28 mouse cellular contexts compared by ENCODE assay signal in genomic region chr11:21951657-21952237, GRCm38 (mm10). TPM values are rescaled to one million over a fixed set of nuclear protein-coding genes. Genes with fewer than 3 reads are reported as not detected.
DNase-seq lines count a peak whose midpoint lies in the region.
"Had no signal": no experiment of that assay in that cellular context is flagged by ENCODE, and none has a peak within 500 bp of the region (broad histone marks: within the 10 kb centered on the region; RNA-seq: fewer than 3 reads in every experiment).

No protein-coding gene starts in this region.

- H3K9me3 ChIP-seq in hindbrain, embryonic 10.5 days: no peaks in the 10 kb centered on the region
- H3K9me3 ChIP-seq: forebrain, embryonic 13.5 days; lung, embryonic 15.5 days; midbrain, embryonic 12.5 days had no signal

- H3K36me3 ChIP-seq in hindbrain, embryonic 10.5 days: no peaks in the 10 kb centered on the region
- H3K36me3 ChIP-seq: lung, embryonic 15.5 days; midbrain, embryonic 12.5 days; neural tube, embryonic 13.5 days had no signal

- H3K27ac ChIP-seq in hindbrain, embryonic 10.5 days: no peak overlapping the region
- H3K27ac ChIP-seq: forebrain, embryonic 13.5 days; lung, embryonic 15.5 days; midbrain, embryonic 12.5 days; neural tube, embryonic 13.5 days had no signal

- H3K4me1 ChIP-seq in hindbrain, embryonic 10.5 days (replicated peaks): no peaks in the 10 kb centered on the region
- H3K4me1 ChIP-seq: forebrain, embryonic 13.5 days; lung, embryonic 15.5 days; megakaryocyte, embryonic 14.5 days; midbrain, embryonic 12.5 days; neural tube, embryonic 13.5 days had no signal

- intact Hi-C loops in left cerebral cortex, postnatal 36 days (cut with DNase I): no loop called here

- H3K4me3 ChIP-seq in hindbrain, embryonic 10.5 days: no peak overlapping the region
- H3K4me3 ChIP-seq: erythroblast, embryonic 14.5 days; forebrain, embryonic 13.5 days; lung, embryonic 15.5 days; megakaryocyte, embryonic 14.5 days; midbrain, embryonic 12.5 days; neural tube, embryonic 13.5 days had no signal

- peak; percentile 32 to 51 for DNase-seq in adrenal gland, adult (ENCODE audit: inconsistent age in 2 of 2, low spot score in 1 of 2)
- no peak for DNase-seq in adrenal gland, adult 8-10 months
- DNase-seq in lung, postnatal 36 days: peak; percentile 0
- DNase-seq in lung, postnatal 10 days: no peak
- DNase-seq in fibroblast of lung, adult 2 months (ENCODE audit: low read depth): peak; percentile 12
- no peak for DNase-seq in hindbrain, embryonic 10.5 days (ENCODE audit: low spot score)
- no peak for DNase-seq in urinary bladder, postnatal 25 days (ENCODE audit: low spot score)
- no peak for DNase-seq in left cerebral cortex, postnatal 36 days (ENCODE audit: low spot score in 2 of 2)
- DNase-seq: cerebellum, adult 11 months; cerebellum, postnatal 14 days; gastrocnemius, postnatal 14 days; heart, postnatal 14 days; kidney, adult 9 months; kidney, postnatal 10 days; lung, postnatal 4 days; right cerebral cortex, postnatal 14 days had no signal

- no peaks in the 10 kb centered on the region for H3K27me3 ChIP-seq in hindbrain, embryonic 10.5 days (ENCODE audit: insufficient read depth, poor library complexity, severe bottlenecking)
- H3K27me3 ChIP-seq: forebrain, embryonic 13.5 days; lung, embryonic 15.5 days; megakaryocyte, embryonic 14.5 days; midbrain, embryonic 12.5 days; neural tube, embryonic 13.5 days had no signal

- 87% methylated on average over 2 of the region's 2 CpGs for WGBS in hindbrain, embryonic 10.5 days

RNA-seq across cellular contexts. Expression of gene Otx1, which starts 51.0 kb away (rescaled TPM):
- not detected for total RNA-seq in adrenal gland, adult 8-10 months (2022)
- polyA plus RNA-seq in hindbrain, embryonic 10.5 days (2016; fragmentation: Nextera tagmentation; extraction: Ambion mirVana): 2.9 and 5.3 TPM in 2 replicates
- 1 to 10 TPM; 6.1 to 6.2 TPM for total RNA-seq in left cerebral cortex, postnatal 36 days (2021)
- total RNA-seq: gastrocnemius, postnatal 14 days; granulocyte monocyte progenitor cell, adult 5-6 weeks had no signal
- polyA plus RNA-seq: CD4-positive, CD25-positive, alpha-beta regulatory T cell, adult 4 months; erythroblast, embryonic 14.5 days; intestine, embryonic 14.5 days; large intestine, adult 2 months; liver, embryonic 16.5 days; neural tube, embryonic 13.5 days; small intestine, adult 2 months had no signal

Comparison
In these comparisons a context has a peak if more than half of its experiments do, and no peak if none do; other contexts are left out.
1. DNase-seq: peak in adrenal gland, adult (2 of 2), lung, postnatal 36 days (single experiment) and fibroblast of lung, adult 2 months (single experiment); none in adrenal gland, adult 8-10 months (single experiment), lung, postnatal 10 days (single experiment), hindbrain, embryonic 10.5 days (single experiment), urinary bladder, postnatal 25 days (single experiment) and left cerebral cortex, postnatal 36 days (0 of 2).
2. RNA of gene Otx1, which starts 51.0 kb away (total RNA-seq): 6.1 to 6.2 TPM in left cerebral cortex, postnatal 36 days; not detected in adrenal gland, adult 8-10 months; every median in the first group is over 4 times any median in the second.